Mouse (Mus musculus): ENCODE data around the gene Lman2.

The Lman2 gene

DNA sequence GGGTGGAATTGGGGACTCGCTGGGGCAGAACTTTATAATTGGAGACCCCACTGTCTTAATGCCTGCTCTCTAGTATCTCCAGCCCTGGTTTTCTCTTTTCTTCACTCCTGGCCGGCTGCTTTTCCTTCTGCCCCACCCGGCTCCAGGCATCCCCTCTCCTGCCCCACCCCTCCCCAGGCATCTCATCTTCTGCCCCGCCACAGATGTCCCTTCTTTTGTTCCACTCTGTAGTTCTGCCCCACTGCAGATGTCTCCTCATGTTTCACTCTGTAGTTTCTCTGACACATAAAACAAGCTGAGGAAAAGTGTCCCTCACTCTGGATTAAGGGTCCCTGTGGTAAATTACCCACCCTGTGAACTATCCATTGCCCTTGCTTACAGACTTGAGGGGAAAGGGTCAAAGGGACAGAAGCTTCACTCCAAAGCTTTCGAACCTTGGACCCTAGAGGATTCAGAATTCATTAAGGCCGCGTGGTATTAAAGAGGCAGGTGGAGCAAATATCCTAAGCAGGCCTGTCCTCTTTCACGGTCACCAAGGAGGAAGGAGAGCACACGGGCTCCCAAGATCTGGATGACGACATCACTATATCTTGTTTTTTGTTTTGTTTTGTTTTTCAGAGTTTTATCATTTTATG lies 25.1 kb downstream of the Lman2 start:
- ChIA-PET CTCF (interaction anchor here in 2 of 4 experiments (0.7 to 2.1 kb wide), 2 partner anchors 10 to 11 kb away, joined by 3 to 12 read pairs; no protein-coding TSS in a partner anchor), POLR2A (interaction anchor here (0.7 to 15.9 kb wide), 23 partner anchors 8 to 424 kb away, joined by 3 to 243 read pairs (median 4); partner anchors contain the start of genes Grk6 (in 2 of the 4), Lman2 (in 1 of the 4), Mxd3 (in 1 of the 4) and Rab24 (in 1 of the 4))

- ChIA-PET CTCF (interaction anchor here in 3 of 4 experiments (0.5 to 1.4 kb wide), 7 partner anchors 8 to 200 kb away, joined by 3 to 12 read pairs (median 4); partner anchors contain the start of gene Rab24 (in 1 of the 3)), POLR2A (interaction anchor here (0.7 to 2.1 kb wide), 26 partner anchors 8 to 257 kb away, joined by 3 to 17 read pairs (median 3); partner anchors contain the start of genes Lman2 (in 2 of the 4), Rab24 (in 1 of the 4) and Zfp346 (in 1 of the 4))
These were observed 26.9 kb downstream of the Lman2 start for GRCm38 (mm10) chr13:55335701-55336100.

GRCm38 (mm10) chr13:55332331-55332730 lies 30.3 kb downstream of the Lman2 start:
- ChIA-PET POLR2A (interaction anchor here in 2 of 4 experiments (0.7 to 10.9 kb wide), 5 partner anchors 9 to 113 kb away, joined by 3 to 243 read pairs (median 3); partner anchors contain the start of genes Grk6 (in 1 of the 2) and Rab24 (in 1 of the 2)), CTCF (no interaction called here)

- CTCF ChIA-PET: interaction anchor here in 3 of 4 experiments (0.6 to 4.1 kb wide), 19 partner anchors 8 to 396 kb away, joined by 3 to 43 read pairs (median 3); partner anchors contain the start of genes Grk6 (in 1 of the 3), Lman2 (in 1 of the 3), Pcbd2 (in 1 of the 3) and Rgs14 (in 1 of the 3)
- POLR2A ChIA-PET: interaction anchor here (0.6 to 10.9 kb wide), 69 partner anchors 8 to 1410 kb away, joined by 3 to 243 read pairs (median 4); partner anchors contain the start of genes Rab24 (in 3 of the 4), B230219D22Rik (in 2 of the 4), Grk6 (in 2 of the 4) and Lman2 (in 2 of the 4)
These were observed 31.8 kb downstream of the Lman2 start for GRCm38 (mm10) chr13:55330567-55331400.

DNA sequence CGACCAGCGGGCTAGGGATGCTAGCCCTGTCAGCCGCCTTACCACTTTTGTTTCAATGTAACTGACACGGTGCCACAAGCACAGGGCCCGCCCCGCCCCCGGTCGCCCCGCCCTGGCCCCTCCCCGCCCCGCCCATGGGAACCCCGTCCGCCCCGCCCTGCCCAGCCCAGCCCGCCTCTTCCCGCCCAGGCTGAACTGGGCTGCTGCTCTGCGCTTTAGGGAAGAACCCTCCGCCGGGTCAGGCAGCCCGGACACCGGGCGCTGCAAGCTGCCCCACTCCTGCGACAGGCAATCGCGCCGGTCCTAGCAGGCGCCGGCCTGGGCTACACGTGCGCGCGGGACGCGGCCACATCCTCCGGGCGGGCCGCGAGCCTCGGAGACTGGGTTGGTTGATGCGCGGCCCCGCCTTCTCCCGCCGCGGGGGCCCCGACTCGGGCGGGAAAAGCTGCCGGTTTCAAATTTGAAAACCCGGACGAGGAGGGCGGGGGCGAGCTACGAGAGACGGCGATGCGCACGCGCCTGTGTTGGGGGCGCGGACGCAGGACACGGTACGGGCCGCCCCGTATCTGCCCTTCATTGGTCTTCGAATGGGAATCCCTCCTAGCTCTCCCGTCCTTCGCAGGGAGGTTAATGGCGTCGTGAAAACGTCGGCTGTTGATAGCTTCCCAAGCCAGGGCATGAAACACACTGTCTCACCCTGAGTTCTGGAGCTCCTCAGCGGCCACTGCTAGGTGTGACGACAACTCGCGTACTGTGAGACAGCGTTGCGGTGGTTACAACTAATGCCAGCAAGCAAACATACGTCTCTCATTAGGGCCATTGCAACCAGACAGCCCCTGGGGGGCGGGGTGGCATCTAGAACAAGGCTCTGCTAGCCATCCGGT lies 32.7 kb downstream of the Lman2 start, which contains the start of gene Mxd3:
TSS of gene Mxd3 (minus strand) at position 141 of the 884 bp plus-strand sequence.
- POLR2A ChIA-PET: interaction anchor here (0.6 to 10.9 kb wide), 77 partner anchors 8 to 1409 kb away, joined by 3 to 243 read pairs (median 4); partner anchors contain the start of genes Lman2 (in 3 of the 4), Prelid1 (in 3 of the 4), Rab24 (in 3 of the 4) and B230219D22Rik (in 2 of the 4)
- CTCF ChIA-PET: interaction anchor here (0.5 to 4.1 kb wide), 18 partner anchors 9 to 401 kb away, joined by 3 to 43 read pairs (median 4); partner anchors contain the start of genes Grk6 (in 1 of the 4), Lman2 (in 1 of the 4) and Rgs14 (in 1 of the 4)

DNA sequence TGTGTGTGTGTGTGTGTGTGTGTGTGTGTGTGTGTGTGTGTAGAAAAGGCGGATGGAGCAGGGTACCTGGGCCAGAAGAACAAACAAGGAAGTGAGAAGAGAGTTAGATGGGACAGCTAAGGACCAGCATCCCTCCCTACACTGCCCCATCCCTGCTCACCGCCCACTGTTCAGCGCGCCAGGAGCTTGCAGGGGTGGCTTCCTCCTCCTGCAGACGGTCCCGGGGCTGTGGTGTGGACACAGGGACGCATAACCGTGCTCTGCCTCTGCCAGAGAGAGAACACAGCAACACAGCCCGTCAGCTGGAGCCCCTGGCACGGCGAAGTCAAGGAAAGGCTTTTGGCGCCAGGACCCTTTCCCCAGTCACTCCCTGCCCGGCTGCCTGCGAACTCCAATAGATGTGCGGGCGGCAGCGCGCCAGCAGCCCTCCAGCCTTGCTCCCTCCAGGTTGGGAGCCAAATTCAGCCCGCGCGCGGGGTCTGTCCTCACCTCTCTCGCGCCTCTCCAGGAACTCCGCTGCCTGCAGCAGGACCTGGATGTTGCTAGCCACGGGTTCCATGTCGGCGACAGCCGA lies 33.4 kb downstream of the Lman2 start:
- ChIA-PET POLR2A (interaction anchor here (0.6 to 10.9 kb wide), 46 partner anchors 7 to 363 kb away, joined by 3 to 243 read pairs (median 5); partner anchors contain the start of genes Rab24 (in 3 of the 4), B230219D22Rik (in 2 of the 4), Lman2 (in 2 of the 4) and Prelid1 (in 2 of the 4)), CTCF (interaction anchor here in 1 of 4 experiments (0.5 to 4.1 kb wide), 8 partner anchors 10 to 142 kb away, joined by 3 to 43 read pairs (median 5); partner anchors contain the start of genes Grk6, Lman2 and Rgs14)

DNA sequence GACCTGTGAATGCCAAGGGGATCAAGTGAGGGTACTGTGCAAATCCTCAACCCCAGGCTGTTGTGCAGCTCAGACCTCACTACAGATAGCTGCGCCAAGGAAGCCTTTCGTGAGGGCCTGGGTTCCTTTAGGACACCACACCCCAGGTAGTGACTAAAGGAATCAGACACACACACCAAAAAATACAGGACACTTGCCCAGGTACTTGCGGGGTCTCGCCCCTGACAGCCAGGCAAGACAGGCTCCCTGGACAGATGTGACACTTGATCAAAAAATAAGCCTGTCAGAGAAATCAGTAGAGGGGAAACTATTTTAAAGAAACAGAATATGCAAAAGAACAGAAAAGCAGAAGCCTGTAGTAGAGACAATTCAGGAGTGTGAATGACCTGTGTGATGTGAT lies 33.9 kb downstream of the Lman2 start:
- POLR2A ChIA-PET: interaction anchor here in 3 of 4 experiments (0.9 to 10.9 kb wide), 21 partner anchors 9 to 138 kb away, joined by 3 to 243 read pairs (median 6); partner anchors contain the start of genes Lman2 (in 3 of the 3), Prelid1 (in 1 of the 3) and Rab24 (in 1 of the 3)
- CTCF ChIA-PET: interaction anchor here in 3 of 4 experiments (0.7 to 4.1 kb wide), 9 partner anchors 11 to 142 kb away, joined by 3 to 43 read pairs (median 4); no protein-coding TSS in a partner anchor

DNA sequence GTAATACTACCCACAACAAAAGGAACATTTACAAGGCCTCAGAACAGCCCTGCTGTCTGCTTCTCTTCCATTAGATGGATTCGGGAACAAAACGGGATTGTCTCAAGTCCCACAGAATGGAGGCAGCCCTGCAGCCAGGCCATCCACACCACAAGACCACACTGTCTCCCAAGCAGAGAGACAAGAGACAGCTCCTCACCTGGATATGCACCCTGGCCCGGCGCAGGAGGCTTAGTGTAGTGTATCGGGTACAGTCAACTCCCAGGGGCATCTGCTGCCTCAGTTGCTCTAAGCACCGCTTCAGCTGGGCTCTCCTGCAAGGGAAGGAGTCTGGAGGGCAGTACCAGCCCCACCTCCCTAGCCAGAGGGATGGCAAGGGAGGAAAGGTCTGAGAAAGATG lies 34.4 kb downstream of the Lman2 start:
- ChIA-PET CTCF (interaction anchor here (0.6 to 4.1 kb wide), 26 partner anchors 7 to 208 kb away, joined by 3 to 43 read pairs (median 4); partner anchors contain the start of genes Ddx41 (in 1 of the 4) and Pdlim7 (in 1 of the 4)), POLR2A (interaction anchor here (0.6 to 10.9 kb wide), 39 partner anchors 9 to 460 kb away, joined by 3 to 243 read pairs (median 4); partner anchors contain the start of genes Lman2 (in 2 of the 4), B230219D22Rik (in 1 of the 4), Pfn3 (in 1 of the 4) and Prelid1 (in 1 of the 4))

DNA sequence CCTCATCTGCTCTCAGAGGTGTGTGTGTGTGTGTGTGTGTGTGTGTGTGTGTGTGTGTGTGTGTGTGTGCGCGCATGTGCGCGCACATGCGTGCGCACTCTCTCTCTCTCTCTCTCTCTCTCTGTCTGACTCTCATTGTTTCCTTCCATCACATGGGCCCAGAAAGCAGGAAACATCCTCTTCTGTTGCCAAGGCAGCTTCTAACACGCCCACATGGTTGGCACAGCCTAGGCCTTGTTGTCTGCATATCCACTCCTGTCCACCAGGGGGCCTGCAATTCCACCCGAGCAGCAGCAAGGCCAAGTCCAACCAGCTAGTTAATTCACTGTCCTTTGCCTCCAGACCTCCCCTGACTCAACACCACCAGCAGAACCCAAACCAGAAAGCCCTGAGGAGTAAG lies 35.0 kb downstream of the Lman2 start:
- ChIA-PET POLR2A (interaction anchor here (0.6 to 10.9 kb wide), 46 partner anchors 8 to 460 kb away, joined by 3 to 243 read pairs (median 4); partner anchors contain the start of genes Lman2 (in 2 of the 4), B230219D22Rik (in 1 of the 4), Pfn3 (in 1 of the 4) and Prelid1 (in 1 of the 4)), CTCF (interaction anchor here (0.5 to 4.1 kb wide), 32 partner anchors 8 to 324 kb away, joined by 3 to 43 read pairs (median 4); partner anchors contain the start of genes Ddx41 (in 1 of the 4) and Pdlim7 (in 1 of the 4))

- POLR2A ChIA-PET: interaction anchor here (0.7 to 10.9 kb wide), 38 partner anchors 8 to 366 kb away, joined by 3 to 243 read pairs (median 4); partner anchors contain the start of genes B230219D22Rik (in 1 of the 4), Lman2 (in 1 of the 4), Prelid1 (in 1 of the 4) and Rab24 (in 1 of the 4)
- CTCF ChIA-PET: interaction anchor here (0.5 to 4.1 kb wide), 28 partner anchors 9 to 324 kb away, joined by 3 to 43 read pairs (median 4); partner anchors contain the start of genes Ddx41 (in 1 of the 4) and Pdlim7 (in 1 of the 4)
These were observed 35.4 kb downstream of the Lman2 start for GRCm38 (mm10) chr13:55327169-55327568.

GRCm38 (mm10) chr13:55325596-55325995 lies 37.0 kb downstream of the Lman2 start:
- POLR2A ChIA-PET: interaction anchor here in 3 of 4 experiments (0.6 to 10.9 kb wide), 33 partner anchors 8 to 792 kb away, joined by 3 to 243 read pairs (median 4); partner anchors contain the start of genes Grk6 (in 1 of the 3), Lman2 (in 1 of the 3) and Rgs14 (in 1 of the 3)

GRCm38 (mm10) chr13:55322130-55322825 lies 40.3 kb downstream of the Lman2 start:
- ChIA-PET POLR2A (interaction anchor here in 3 of 4 experiments (0.6 to 5.9 kb wide), 22 partner anchors 7 to 481 kb away, joined by 3 to 83 read pairs (median 4); partner anchors contain the start of genes Mxd3 (in 3 of the 3), Grk6 (in 1 of the 3) and Lman2 (in 1 of the 3)), CTCF (interaction anchor here in 1 of 4 experiments (0.8 kb wide), 2 partner anchors 14 to 63 kb away, joined by 3 to 4 read pairs; no protein-coding TSS in a partner anchor)

More at GRCm38 (mm10) chr13:55325596-55325995, 37.0 kb downstream of the Lman2 start:
- CTCF ChIA-PET: interaction anchor here in 2 of 4 experiments (0.5 to 1.7 kb wide), 5 partner anchors 9 to 404 kb away, joined by 3 to 8 read pairs (median 4); no protein-coding TSS in a partner anchor

DNA sequence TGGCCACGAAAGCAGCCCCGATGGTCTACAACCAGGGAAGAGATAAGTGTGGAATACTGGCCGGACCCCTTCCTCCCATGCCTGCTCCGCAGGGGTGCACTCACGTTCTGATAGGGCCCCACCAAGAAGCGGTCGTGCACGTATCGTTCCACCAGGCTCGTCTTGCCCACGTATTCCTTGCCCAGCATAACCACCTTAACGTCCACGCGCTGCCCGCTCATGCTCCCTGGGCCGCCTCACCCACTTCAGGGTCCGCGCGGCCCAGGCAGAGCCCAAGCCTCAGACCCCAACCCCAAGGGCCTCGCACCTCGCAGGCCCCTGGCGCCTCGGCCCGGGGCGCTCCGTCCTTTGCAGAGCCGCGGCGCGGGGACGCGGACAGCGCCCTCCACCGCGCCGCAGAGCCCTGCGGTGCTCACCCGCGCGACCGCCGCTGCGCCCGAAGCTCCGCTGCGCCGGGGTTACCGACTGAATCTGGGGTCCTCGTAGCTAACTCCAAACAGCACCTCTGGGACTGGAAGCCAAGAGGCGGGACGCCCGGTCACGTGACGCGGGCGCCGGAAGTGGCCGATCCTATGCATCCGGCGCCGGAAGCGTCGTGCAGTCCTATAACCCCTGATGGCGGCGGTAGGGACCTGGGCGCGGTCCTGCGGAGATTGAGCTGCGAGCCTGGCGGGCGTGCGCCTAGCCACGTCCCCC lies 41.0 kb downstream of the Lman2 start, which contains the start of gene Rab24:
TSS of gene Rab24 (minus strand) at position 513 of the 696 bp plus-strand sequence.
- CTCF ChIA-PET: interaction anchor here in 2 of 4 experiments (0.6 to 0.8 kb wide), 3 partner anchors 14 to 528 kb away, joined by 3 to 4 read pairs (median 3); no protein-coding TSS in a partner anchor
- POLR2A ChIA-PET: interaction anchor here in 3 of 4 experiments (0.5 to 5.9 kb wide), 24 partner anchors 7 to 482 kb away, joined by 3 to 83 read pairs (median 4); partner anchors contain the start of genes Mxd3 (in 3 of the 3), Grk6 (in 1 of the 3) and Lman2 (in 1 of the 3)

Measured in embryonic stem cell, embryonic (primary cell).